Mouse (Mus musculus) hindbrain, embryonic 10.5 days (tissue): ENCODE results near the gene Ing1. TPM values are rescaled to one million over a fixed set of nuclear protein-coding genes. Genes with fewer than 3 reads are reported as not detected.

Experiments
- DNase-seq: peaks from one replicate; pipeline ENCODE4 v3.0.0-alpha.2; 2017; ENCODE audit warnings: low spot score
- H3K27ac ChIP-seq: fragments of 300-500 bp; sonication (generic); 2 replicates; pipeline ENCODE4 v1.5.1; 2016; ENCODE audit warnings: mild to moderate bottlenecking, moderate library complexity
- H3K27me3 ChIP-seq: fragments of 300-500 bp; sonication (generic); 2 replicates; pipeline ENCODE4 v1.6.1; 2016; ENCODE audit warnings: mild to moderate bottlenecking; ENCODE audit not compliant: poor library complexity, insufficient read depth, severe bottlenecking
- H3K36me3 ChIP-seq: fragments of 300-500 bp; sonication (generic); 2 replicates; pipeline ENCODE4 v1.6.1; 2016; ENCODE audit warnings: mild to moderate bottlenecking, moderate library complexity
- H3K4me1 ChIP-seq: fragments of 300-500 bp; sonication (generic); replicated peaks from 2 replicates; pipeline ENCODE4 v1.6.1; 2016; ENCODE audit warnings: mild to moderate bottlenecking
- H3K4me3 ChIP-seq: fragments of 300-500 bp; sonication (generic); 2 replicates; pipeline ENCODE4 v1.5.1; 2016; ENCODE audit warnings: mild to moderate bottlenecking, moderate library complexity
- H3K9me3 ChIP-seq: fragments of 300-500 bp; sonication (generic); 2 replicates; pipeline ENCODE4 v1.6.1; 2016; ENCODE audit warnings: mild to moderate bottlenecking, moderate library complexity
- WGBS: fragments of 180-500 bp; shearing (Covaris S2); methylation state at CpG from one replicate; pipeline ENCODE4 v1.1.7; 2016; 5-methylcytosine and 5-hydroxymethylcytosine counted together
- polyA plus RNA-seq: library from polyadenylated mRNA; unstranded; fragments of >200 nt; fragmentation: Nextera tagmentation; extraction: Ambion mirVana; gene quantifications from 2 replicates; pipeline ENCODE4 v1.2.1, GENCODE M21; 2016

The Ing1 gene
- polyA plus RNA-seq, 1 experiment from 2014 or later: 31.0 TPM

- WGBS: 73% methylated on average over 6 of the region's 6 CpGs
- Histone ChIP-seq H3K9me3 (no peaks in the 10 kb centered on the region), H3K27ac (no peak overlapping the region), H3K4me3 (no peak overlapping the region), H3K4me1 (peaks cover 24% of the 10 kb centered on the region), H3K36me3 (peaks cover 26% of the 10 kb centered on the region), H3K27me3 (no peaks in the 10 kb centered on the region)
- DNase-seq: no peak
Observed at GRCm38 (mm10) chr8:11572428-11572827, 17.1 kb downstream of the Ing1 start.

- Histone ChIP-seq H3K36me3 (peaks cover 4% of the 10 kb centered on the region; the same call in 1 of the 2 replicates), H3K27ac (no peak overlapping the region), H3K9me3 (no peaks in the 10 kb centered on the region), H3K4me1 (peaks cover 24% of the 10 kb centered on the region), H3K4me3 (no peak overlapping the region), H3K27me3 (no peaks in the 10 kb centered on the region)
- DNase-seq: no peak
- WGBS: 76% methylated on average over 9 of the region's 9 CpGs
Observed at GRCm38 (mm10) chr8:11574911-11575603, 19.7 kb downstream of the Ing1 start.

DNA sequence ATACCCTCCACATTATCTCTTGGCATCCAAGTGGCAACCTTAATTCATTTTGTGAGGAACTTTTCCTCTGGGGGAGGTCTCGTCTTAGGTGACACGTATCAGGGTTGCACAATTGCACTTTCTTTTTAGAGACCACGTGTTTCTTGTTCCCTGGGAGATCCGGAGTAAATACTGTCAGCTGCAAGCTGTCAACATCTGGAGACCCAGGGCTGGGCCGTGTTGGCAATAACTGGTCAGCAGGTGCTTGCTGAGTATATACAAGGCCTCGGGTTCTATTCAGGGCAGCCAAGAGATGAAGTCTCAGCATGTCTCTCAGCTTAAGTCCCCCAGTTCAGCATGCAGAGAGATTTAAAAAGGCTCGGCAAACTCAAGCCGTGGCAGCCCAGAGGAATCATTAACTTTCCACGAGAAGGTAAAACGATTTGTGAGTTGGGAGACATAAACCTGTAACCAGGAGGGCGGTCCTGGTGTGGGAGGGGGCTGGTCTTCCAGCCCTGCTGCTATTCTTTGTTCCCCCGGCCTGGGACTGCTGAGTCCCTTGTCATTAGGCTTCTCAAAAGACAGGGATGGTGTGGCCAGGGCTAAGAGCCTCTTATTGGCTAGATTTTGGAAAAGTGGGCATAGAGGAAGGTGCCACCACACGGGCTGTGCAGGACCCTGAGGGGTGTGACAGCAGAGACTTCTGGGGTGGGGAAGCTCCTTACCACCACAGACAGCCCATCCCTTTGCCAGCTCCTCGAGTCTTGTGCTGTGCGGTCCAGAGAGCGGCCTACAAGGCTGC, 20.4 kb downstream of the Ing1 start:
- Histone ChIP-seq H3K27ac (no peak overlapping the region), H3K4me1 (peaks cover 24% of the 10 kb centered on the region), H3K9me3 (no peaks in the 10 kb centered on the region), H3K27me3 (no peaks in the 10 kb centered on the region), H3K36me3 (0 out of 2 replicates have a peak, but pooled peaks cover 2% of the 10 kb centered on the region), H3K4me3 (no peak overlapping the region)
- WGBS: 64% methylated on average over 16 of the region's 16 CpGs
- DNase-seq: no peak

DNA sequence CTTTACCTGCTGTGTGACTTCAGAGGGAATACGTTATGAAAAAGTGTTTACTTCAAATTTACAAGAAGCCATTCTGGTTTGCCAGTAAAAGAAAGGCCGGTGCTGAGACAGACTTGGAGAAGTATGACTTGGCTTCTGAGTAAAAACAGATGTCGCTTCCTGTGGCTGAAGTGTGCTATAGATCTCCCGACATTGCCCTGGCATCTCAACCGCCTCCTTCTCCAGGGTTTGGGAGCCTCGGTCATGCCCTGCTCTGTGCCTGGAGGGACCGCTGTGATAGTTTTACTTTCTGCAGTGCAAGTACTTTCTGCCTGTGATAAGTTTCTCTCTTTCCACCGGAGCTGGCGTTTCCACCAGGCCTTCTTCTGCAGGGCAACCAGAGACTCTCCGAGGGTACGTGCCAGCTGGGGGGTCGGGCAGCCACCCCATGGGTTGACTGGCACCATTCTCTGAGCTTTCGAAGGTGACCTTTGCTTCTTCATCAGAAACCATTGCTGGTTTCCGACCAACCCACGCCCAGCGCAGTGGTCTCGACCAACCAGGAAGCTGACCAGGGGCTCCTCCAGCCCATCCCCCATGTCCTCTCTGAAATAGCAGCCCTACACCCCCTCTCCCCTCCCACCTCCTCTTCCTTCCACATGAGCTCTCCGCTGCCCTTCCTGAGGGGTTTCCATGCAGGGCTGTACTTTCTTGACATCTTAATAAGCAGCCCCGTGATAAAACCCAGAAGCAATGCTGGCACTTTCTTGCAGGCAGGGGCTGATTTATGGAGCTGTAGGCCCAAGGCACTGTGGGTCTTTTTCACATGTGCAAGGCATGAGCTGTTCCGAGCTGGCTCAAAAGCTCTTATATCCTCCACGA, 30.4 kb downstream of the Ing1 start:
- H3K27ac ChIP-seq: no peak overlapping the region
- H3K27me3 ChIP-seq: no peaks in the 10 kb centered on the region
- WGBS: 86% methylated on average over 21 of the region's 21 CpGs
- H3K9me3 ChIP-seq: peaks cover 3% of the 10 kb centered on the region; the same call in 1 of the 2 replicates
- DNase-seq: no peak
- H3K36me3 ChIP-seq: no peaks in the 10 kb centered on the region
- H3K4me1 ChIP-seq: peaks cover 7% of the 10 kb centered on the region; the same call in 1 of the 2 replicates
- H3K4me3 ChIP-seq: no peak overlapping the region

GRCm38 (mm10) chr8:11586374-11586745, 31.0 kb downstream of the Ing1 start:
- H3K9me3 ChIP-seq: peaks cover 3% of the 10 kb centered on the region; the same call in 1 of the 2 replicates
- H3K4me1 ChIP-seq: peaks cover 7% of the 10 kb centered on the region; the same call in 1 of the 2 replicates
- H3K27ac ChIP-seq: no peak overlapping the region
- H3K27me3 ChIP-seq: no peaks in the 10 kb centered on the region
- H3K36me3 ChIP-seq: no peaks in the 10 kb centered on the region
- 73% methylated on average over 2 of the region's 2 CpGs for WGBS
- no peak for DNase-seq
- no peak overlapping the region for H3K4me3 ChIP-seq

GRCm38 (mm10) chr8:11591837-11592236, 36.5 kb downstream of the Ing1 start:
- no peaks in the 10 kb centered on the region for H3K27me3 ChIP-seq
- H3K4me3 ChIP-seq: no peak overlapping the region
- H3K36me3 ChIP-seq: no peaks in the 10 kb centered on the region
- no peak for DNase-seq
- H3K27ac ChIP-seq: no peak overlapping the region
- peaks cover 2% of the 10 kb centered on the region; the same call in 1 of the 2 replicates for H3K9me3 ChIP-seq
- WGBS: 85% methylated on average over 4 of the region's 4 CpGs
- H3K4me1 ChIP-seq: 0 out of 2 replicates have a peak, but pooled peaks cover 5% of the 10 kb centered on the region

DNA sequence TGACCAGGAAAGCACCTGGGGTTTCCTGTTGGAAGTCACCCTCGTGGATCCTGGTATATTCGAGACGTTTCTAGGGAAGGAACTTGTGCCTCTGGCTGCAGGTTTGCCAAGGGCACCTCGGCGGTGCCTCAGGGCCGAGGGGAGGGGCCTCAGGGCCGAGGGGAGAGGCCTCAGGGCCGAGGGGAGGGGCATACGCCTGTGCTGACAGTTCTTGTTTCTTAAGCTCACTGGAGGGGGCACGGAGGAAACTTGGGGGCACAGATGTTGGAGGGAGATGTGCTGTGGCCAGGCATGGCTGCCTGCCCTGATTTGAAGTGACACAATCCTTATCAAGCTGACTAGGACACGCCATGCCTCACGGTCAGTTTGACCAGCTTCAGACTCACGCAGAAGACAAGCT, 36.9 kb downstream of the Ing1 start:
- Histone ChIP-seq H3K4me1 (0 out of 2 replicates have a peak, but pooled peaks cover 5% of the 10 kb centered on the region), H3K9me3 (peaks cover 4% of the 10 kb centered on the region; the same call in 1 of the 2 replicates), H3K27me3 (no peaks in the 10 kb centered on the region), H3K27ac (no peak overlapping the region), H3K4me3 (no peak overlapping the region), H3K36me3 (no peaks in the 10 kb centered on the region)
- 45% methylated on average over 13 of the region's 13 CpGs for WGBS
- DNase-seq: no peak

- WGBS: 85% methylated on average over 12 of the region's 12 CpGs
- no peak for DNase-seq
- H3K4me3 ChIP-seq: no peak overlapping the region
- no peaks in the 10 kb centered on the region for H3K27me3 ChIP-seq
- peaks cover 4% of the 10 kb centered on the region; the same call in 1 of the 2 replicates for H3K9me3 ChIP-seq
- H3K4me1 ChIP-seq: 0 out of 2 replicates have a peak, but pooled peaks cover 5% of the 10 kb centered on the region
- no peaks in the 10 kb centered on the region for H3K36me3 ChIP-seq
- no peak overlapping the region for H3K27ac ChIP-seq
Observed at GRCm38 (mm10) chr8:11593222-11593884, 38.0 kb downstream of the Ing1 start.

DNA sequence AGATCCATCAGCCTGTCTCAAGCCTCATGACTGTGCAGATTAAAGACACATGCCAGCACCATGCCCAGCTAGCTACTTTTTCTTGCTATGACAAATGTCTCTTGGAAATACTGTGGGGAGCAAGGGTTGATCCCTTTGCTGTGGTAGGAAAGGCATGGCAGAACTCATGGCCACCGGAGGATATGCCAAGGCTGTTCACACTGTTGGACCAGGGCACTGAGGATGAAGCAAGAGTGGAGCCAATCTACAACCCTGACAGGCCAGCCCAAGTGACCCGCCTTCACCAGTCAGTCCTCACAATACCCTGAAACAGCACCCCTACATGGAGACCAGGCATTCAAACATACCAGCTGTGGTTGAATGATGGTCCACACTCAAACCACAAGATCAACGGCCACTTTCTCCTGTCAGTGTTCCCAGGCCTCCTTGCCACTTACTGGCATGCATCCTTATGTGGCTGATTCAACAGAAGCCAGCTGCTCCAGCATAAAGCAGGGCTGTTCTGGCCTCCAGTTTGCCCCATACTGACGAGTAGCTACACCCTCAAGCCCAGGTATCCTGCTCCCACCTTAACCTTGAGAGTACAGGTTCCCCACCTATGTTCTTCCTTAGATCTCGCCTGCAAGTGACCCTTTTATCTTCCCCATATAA, 45.1 kb downstream of the Ing1 start:
- H3K9me3 ChIP-seq: peaks cover 4% of the 10 kb centered on the region; the same call in 1 of the 2 replicates
- no peaks in the 10 kb centered on the region for H3K27me3 ChIP-seq
- no peaks in the 10 kb centered on the region for H3K4me1 ChIP-seq
- peaks cover 10% of the 10 kb centered on the region for H3K36me3 ChIP-seq
- no peak for DNase-seq
- WGBS: 82% methylated on average over 5 of the region's 5 CpGs
- H3K27ac ChIP-seq: no peak overlapping the region
- no peak overlapping the region for H3K4me3 ChIP-seq

DNA sequence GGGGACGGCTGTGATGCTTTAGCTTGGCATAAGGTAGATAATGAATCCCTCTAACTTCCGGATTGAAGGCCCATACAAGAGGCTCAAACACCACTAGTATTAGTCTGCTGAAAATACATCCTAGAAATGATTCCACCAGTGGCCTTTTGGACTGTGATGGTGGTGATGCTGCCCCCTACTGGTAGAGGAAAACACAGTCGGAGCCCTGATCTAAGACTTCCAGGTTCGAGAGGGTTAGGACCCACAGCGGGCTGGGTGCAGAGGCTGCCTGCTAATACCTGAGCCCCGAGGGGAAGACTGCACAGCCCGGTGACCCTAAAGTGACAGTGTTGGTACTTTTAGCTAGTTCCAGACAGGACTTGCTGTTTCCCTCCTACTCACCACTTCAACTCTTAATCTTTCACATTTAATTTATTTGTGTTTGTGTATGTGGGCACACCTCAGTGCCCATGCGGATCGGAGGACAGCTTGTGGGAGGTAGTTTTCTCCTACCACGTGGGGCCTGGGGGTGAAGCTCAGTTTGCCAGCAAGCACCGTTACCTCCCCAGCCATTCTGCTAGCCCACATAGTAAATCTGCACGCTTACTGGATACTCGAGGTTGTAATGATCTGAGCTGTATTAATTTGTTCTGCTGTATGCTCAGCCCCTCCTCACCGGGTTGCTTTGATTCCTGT, 46.8 kb downstream of the Ing1 start:
- Histone ChIP-seq H3K27ac (no peak overlapping the region), H3K4me1 (no peaks in the 10 kb centered on the region), H3K9me3 (0 out of 2 replicates have a peak, but pooled peaks cover 5% of the 10 kb centered on the region), H3K4me3 (no peak overlapping the region), H3K36me3 (peaks cover 25% of the 10 kb centered on the region), H3K27me3 (no peaks in the 10 kb centered on the region)
- WGBS: 48% methylated on average over 14 of the region's 14 CpGs
- DNase-seq: peak; percentile 65

DNA sequence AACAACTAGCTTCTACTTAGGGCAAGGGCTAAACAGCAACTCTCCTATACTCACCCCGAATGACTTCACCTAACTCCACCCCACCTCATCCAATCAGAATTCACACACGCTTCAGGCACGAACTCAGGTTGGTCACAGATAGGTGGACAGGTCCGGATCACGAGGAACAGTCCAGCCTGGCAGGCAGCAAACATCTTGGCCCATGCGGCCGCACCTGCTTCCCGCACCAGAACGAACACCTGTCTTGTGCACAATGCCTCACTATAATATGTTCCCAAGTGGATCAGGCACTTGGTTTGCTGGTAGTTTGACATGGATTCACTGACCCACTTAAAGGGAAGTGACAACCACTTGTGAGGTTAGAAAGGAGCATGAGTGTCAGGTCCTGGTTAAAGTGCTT, 53.5 kb downstream of the Ing1 start:
- Histone ChIP-seq H3K27me3 (no peaks in the 10 kb centered on the region), H3K27ac (no peak overlapping the region), H3K4me1 (no peaks in the 10 kb centered on the region), H3K9me3 (peaks cover 5% of the 10 kb centered on the region), H3K36me3 (peaks cover 92% of the 10 kb centered on the region), H3K4me3 (no peak overlapping the region)
- WGBS: 96% methylated on average over 9 of the region's 9 CpGs
- no peak for DNase-seq
